Mouse (Mus musculus) kidney, embryonic 16.5 days (tissue): ENCODE measurements around the gene 4930402F06Rik. TPM values are rescaled to one million over a fixed set of nuclear protein-coding genes. Genes with fewer than 3 reads are reported as not detected.

ENCODE experiments used
- ATAC-seq: fragments of 200-750 bp; cut with Nextera tagmentation; 2 replicates; pipeline ENCODE4 v1.8.0; 2017; ENCODE audit warnings: moderate TSS enrichment; ENCODE audit not compliant: low FRiP score, low TSS enrichment
- H3K27ac ChIP-seq: fragments of 300-500 bp; sonication (generic); 2 replicates; pipeline ENCODE4 v1.5.1; 2014; ENCODE audit warnings: low read length
- H3K27me3 ChIP-seq: fragments of 300-500 bp; sonication (generic); 2 replicates; pipeline ENCODE4 v1.6.1; 2014; ENCODE audit warnings: low read length, control low read depth, mixed read lengths; ENCODE audit not compliant: insufficient read depth
- H3K36me3 ChIP-seq: fragments of 300-500 bp; sonication (generic); 2 replicates; pipeline ENCODE4 v1.6.1; 2014; ENCODE audit warnings: low read length, control low read depth, mixed read lengths; ENCODE audit not compliant: insufficient read depth
- H3K4me1 ChIP-seq: fragments of 300-500 bp; sonication (generic); 2 replicates; pipeline ENCODE4 v1.6.1; 2014; ENCODE audit warnings: low read length, control low read depth, mixed read lengths; ENCODE audit not compliant: insufficient read depth
- H3K4me2 ChIP-seq: fragments of 300-500 bp; sonication (generic); replicated peaks from 2 replicates; pipeline ENCODE4 v1.6.1; 2014; ENCODE audit warnings: low read depth, low read length
- H3K4me3 ChIP-seq: fragments of 300-500 bp; sonication (generic); 2 replicates; pipeline ENCODE4 v1.5.1; 2014; ENCODE audit warnings: mild to moderate bottlenecking, low read length
- H3K9ac ChIP-seq: fragments of 300-500 bp; sonication (generic); replicated peaks from 2 replicates; pipeline ENCODE4 v1.6.1; 2014; ENCODE audit warnings: low read length
- H3K9me3 ChIP-seq: fragments of 300-500 bp; sonication (generic); 2 replicates; pipeline ENCODE4 v1.6.1; 2016; ENCODE audit warnings: low read length, control low read depth
- WGBS: fragments of 180-500 bp; shearing (Covaris S2); extraction: QIAGEN DNeasy Blood & Tissue Kit; methylation state at CpG from one replicate; pipeline ENCODE4 v1.1.7; 2014; 5-methylcytosine and 5-hydroxymethylcytosine counted together
- polyA plus RNA-seq: library from polyadenylated mRNA; unstranded; fragments of >200 nt; fragmentation: Nextera tagmentation; extraction: Ambion mirVana; gene quantifications from 2 replicates; pipeline ENCODE4 v1.2.1, GENCODE M21; 2015

Gene 4930402F06Rik
- polyA plus RNA-seq, 1 experiment from 2014 or later = not detected

GRCm38 (mm10) chr2:35373003-35373402, 24.0 kb downstream of the 4930402F06Rik start:
- Histone ChIP-seq H3K4me1 (no peaks in the 10 kb centered on the region), H3K36me3 (no peaks in the 10 kb centered on the region), H3K4me2 (no peak overlapping the region), H3K9me3 (no peaks in the 10 kb centered on the region), H3K27me3 (no peaks in the 10 kb centered on the region), H3K4me3 (no peak overlapping the region), H3K9ac (no peak overlapping the region), H3K27ac (no peak overlapping the region)
- ATAC-seq = no peak
- 16% methylated on average over 3 of the region's 3 CpGs for WGBS

- H3K27ac ChIP-seq = no peak overlapping the region
- H3K4me1 ChIP-seq = no peaks in the 10 kb centered on the region
- H3K4me3 ChIP-seq = no peak overlapping the region
- no peaks in the 10 kb centered on the region for H3K36me3 ChIP-seq
- no peaks in the 10 kb centered on the region for H3K9me3 ChIP-seq
- no peak for ATAC-seq
- no peak overlapping the region for H3K9ac ChIP-seq
- H3K4me2 ChIP-seq = no peak overlapping the region
- no peaks in the 10 kb centered on the region for H3K27me3 ChIP-seq
These were observed 26.3 kb downstream of the 4930402F06Rik start for GRCm38 (mm10) chr2:35370686-35371085.

- Histone ChIP-seq H3K36me3 (no peaks in the 10 kb centered on the region), H3K27me3 (no peaks in the 10 kb centered on the region), H3K4me1 (no peaks in the 10 kb centered on the region), H3K4me2 (no peak within 1 kb of the TSS), H3K4me3 (no peak within 1 kb of the TSS), H3K9me3 (peaks cover 3% of the 10 kb centered on the region; the same call in 1 of the 2 replicates), H3K9ac (no peak within 1 kb of the TSS), H3K27ac (no peak within 1 kb of the TSS)
- ATAC-seq = no peak
- 82% methylated on average over 2 of the region's 2 CpGs for WGBS
These were observed 29.3 kb downstream of the 4930402F06Rik start, which contains the start of gene 4930568D16Rik for GRCm38 (mm10) chr2:35367629-35368028. Gene 4930568D16Rik, minus strand, starts transcription at chr2:35367729.

GRCm38 (mm10) chr2:35349184-35349583, 47.8 kb downstream of the 4930402F06Rik start:
- no peaks in the 10 kb centered on the region for H3K4me1 ChIP-seq
- no peaks in the 10 kb centered on the region for H3K36me3 ChIP-seq
- H3K27ac ChIP-seq = no peak overlapping the region
- no peaks in the 10 kb centered on the region for H3K27me3 ChIP-seq
- H3K9ac ChIP-seq = no peak overlapping the region
- ATAC-seq = peak; percentile 51; the same call in 1 of the 2 replicates
- H3K9me3 ChIP-seq = no peaks in the 10 kb centered on the region
- H3K4me3 ChIP-seq = no peak overlapping the region
- 46% methylated on average over 5 of the region's 5 CpGs for WGBS
- H3K4me2 ChIP-seq = no peak overlapping the region

- ATAC-seq = no peak
- Histone ChIP-seq H3K27ac (no peak overlapping the region), H3K9ac (no peak overlapping the region), H3K4me1 (no peaks in the 10 kb centered on the region), H3K4me2 (no peak overlapping the region), H3K9me3 (no peaks in the 10 kb centered on the region), H3K4me3 (no peak overlapping the region), H3K36me3 (no peaks in the 10 kb centered on the region), H3K27me3 (no peaks in the 10 kb centered on the region)
- 66% methylated on average over 2 of the region's 2 CpGs for WGBS
These were observed 51.0 kb downstream of the 4930402F06Rik start for GRCm38 (mm10) chr2:35345984-35346383.

- H3K4me3 ChIP-seq = no peak overlapping the region
- H3K4me1 ChIP-seq = peaks cover under 1% of the 10 kb centered on the region
- no peaks in the 10 kb centered on the region for H3K36me3 ChIP-seq
- WGBS = 74% methylated on average over 3 of the region's 3 CpGs
- H3K4me2 ChIP-seq = no peak overlapping the region
- H3K9ac ChIP-seq = no peak overlapping the region
- ATAC-seq = no peak
- H3K9me3 ChIP-seq = no peaks in the 10 kb centered on the region
- no peaks in the 10 kb centered on the region for H3K27me3 ChIP-seq
- H3K27ac ChIP-seq = no peak overlapping the region
These were observed 54.4 kb downstream of the 4930402F06Rik start for GRCm38 (mm10) chr2:35342605-35343004.

GRCm38 (mm10) chr2:35338707-35339106, 58.3 kb downstream of the 4930402F06Rik start:
- Histone ChIP-seq H3K4me3 (no peak overlapping the region), H3K27me3 (no peaks in the 10 kb centered on the region), H3K4me1 (peaks cover 19% of the 10 kb centered on the region), H3K4me2 (no peak overlapping the region), H3K27ac (0 out of 2 replicates have a peak overlapping the region, but pooled peaks have one; percentile 2), H3K36me3 (no peaks in the 10 kb centered on the region), H3K9me3 (no peaks in the 10 kb centered on the region), H3K9ac (no peak overlapping the region)
- 63% methylated on average over 6 of the region's 6 CpGs for WGBS
- no peak for ATAC-seq

GRCm38 (mm10) chr2:35338036-35338435, 58.9 kb downstream of the 4930402F06Rik start:
- 49% methylated on average over 1 of the region's 1 CpGs for WGBS

GRCm38 (mm10) chr2:35337419-35337818, 59.6 kb downstream of the 4930402F06Rik start:
- 47% methylated on average over 10 of the region's 10 CpGs for WGBS
- H3K9ac ChIP-seq = peak overlapping the region; percentile 55

More at GRCm38 (mm10) chr2:35338036-35338435, 58.9 kb downstream of the 4930402F06Rik start:
- Histone ChIP-seq H3K9me3 (no peaks in the 10 kb centered on the region), H3K9ac (no peak overlapping the region), H3K4me3 (no peak overlapping the region), H3K27me3 (no peaks in the 10 kb centered on the region), H3K27ac (0 out of 2 replicates have a peak overlapping the region, but pooled peaks have one; percentile 2), H3K4me1 (peaks cover 19% of the 10 kb centered on the region), H3K36me3 (no peaks in the 10 kb centered on the region), H3K4me2 (no peak overlapping the region)
- no peak for ATAC-seq

GRCm38 (mm10) chr2:35336388-35337280, 60.3 kb downstream of the 4930402F06Rik start, which contains the start of gene Stom:
Gene Stom, minus strand, starts transcription at chr2:35336976.
- Histone ChIP-seq H3K9ac (peak within 1 kb of the TSS; percentile 81), H3K9me3 (no peaks in the 10 kb centered on the region), H3K27me3 (no peaks in the 10 kb centered on the region), H3K4me2 (peak within 1 kb of the TSS; percentile 97), H3K4me3 (peak within 1 kb of the TSS; percentile 77), H3K36me3 (no peaks in the 10 kb centered on the region), H3K27ac (peak within 1 kb of the TSS; percentile 85), H3K4me1 (peaks cover 19% of the 10 kb centered on the region)
- peak; percentile 100 for ATAC-seq
- WGBS = under 1% methylated on average over 45 of the region's 45 CpGs

More at GRCm38 (mm10) chr2:35337419-35337818, 59.6 kb downstream of the 4930402F06Rik start:
- H3K4me2 ChIP-seq = peak overlapping the region; percentile 97
- H3K36me3 ChIP-seq = no peaks in the 10 kb centered on the region
- no peaks in the 10 kb centered on the region for H3K27me3 ChIP-seq
- peak overlapping the region; percentile 85 for H3K27ac ChIP-seq
- no peak for ATAC-seq
- H3K4me1 ChIP-seq = peaks cover 19% of the 10 kb centered on the region
- no peaks in the 10 kb centered on the region for H3K9me3 ChIP-seq
- peak overlapping the region; percentile 77 for H3K4me3 ChIP-seq
